Mouse (Mus musculus) megakaryocyte-erythroid progenitor cell, adult 5-6 weeks (primary cell): ENCODE measurements around the gene Pdzrn3. TPM values are rescaled to one million over a fixed set of nuclear protein-coding genes. Genes with fewer than 3 reads are reported as not detected.

Experiments used
- ATAC-seq: replicated peaks from 2 replicates; pipeline ENCODE4 v1.8.0; 2016; ENCODE audit warnings: mild to moderate bottlenecking, inconsistent platforms; ENCODE audit not compliant: severe bottlenecking, poor library complexity, low FRiP score, low TSS enrichment
- total RNA-seq, 2 experiments: library from RNA; stranded (forward) in 1 of 2; stranded (reverse) in 1 of 2; fragments of 200-1000, 215-1000 nt in 1 of 2; fragments of >200 nt in 1 of 2; fragmentation: Nextera tagmentation in 1 of 2; gene quantifications; 2 replicates each; pipeline ENCODE4 v1.2.3; 2014 to 2017

The Pdzrn3 gene
- total RNA-seq, 2 experiments from 2014 or later, result not detected

GRCm38 (mm10) chr6:101374721-101375120 lies 3.0 kb downstream of the Pdzrn3 start:
- ATAC-seq, result no peak

- no peak for ATAC-seq
Measured at GRCm38 (mm10) chr6:101374186-101374585, 3.5 kb downstream of the Pdzrn3 start.

GRCm38 (mm10) chr6:101372982-101373381 lies 4.7 kb downstream of the Pdzrn3 start:
- ATAC-seq, result no peak

DNA sequence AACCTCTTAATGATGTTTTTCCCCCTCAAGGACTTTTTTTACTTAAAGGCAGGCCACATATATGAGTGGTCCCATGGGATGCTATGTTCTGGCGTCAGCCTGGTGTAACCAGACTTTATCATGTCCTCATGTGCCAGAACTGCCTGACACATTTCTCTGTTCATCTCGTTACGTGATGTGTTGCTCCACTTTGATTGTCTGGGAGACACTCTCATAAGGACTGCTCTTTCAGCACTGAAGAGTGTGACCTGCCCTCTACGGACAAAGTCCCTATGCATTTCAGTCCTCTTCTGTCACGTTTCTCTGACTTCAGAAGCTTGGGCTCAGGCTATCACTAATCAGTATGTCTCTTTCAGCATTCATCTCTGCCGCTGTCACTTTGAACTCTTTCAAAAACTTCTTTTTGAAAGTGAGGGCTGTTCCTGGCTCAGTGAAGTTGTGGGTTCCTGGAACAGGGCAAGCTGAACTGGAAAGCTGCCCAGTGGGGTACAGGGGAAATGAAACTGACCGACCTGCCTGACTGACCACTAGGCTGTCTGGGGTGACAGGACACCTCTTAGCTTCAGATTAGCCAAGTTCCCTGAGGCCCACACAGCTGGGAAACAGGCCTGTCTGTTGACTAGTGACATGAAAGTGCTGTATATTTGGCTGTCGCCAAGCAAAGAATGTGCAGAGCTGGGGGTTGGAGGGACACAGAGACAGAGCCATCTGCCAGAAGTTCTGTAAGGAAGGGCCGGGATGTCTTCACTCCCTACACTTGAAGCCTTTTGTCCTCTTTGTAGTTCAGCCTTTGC lies 10.7 kb downstream of the Pdzrn3 start:
- no peak for ATAC-seq

- ATAC-seq, result no peak
Measured at GRCm38 (mm10) chr6:101365795-101366194, 11.9 kb downstream of the Pdzrn3 start.

GRCm38 (mm10) chr6:101363904-101364303 lies 13.8 kb downstream of the Pdzrn3 start:
- no peak for ATAC-seq

DNA sequence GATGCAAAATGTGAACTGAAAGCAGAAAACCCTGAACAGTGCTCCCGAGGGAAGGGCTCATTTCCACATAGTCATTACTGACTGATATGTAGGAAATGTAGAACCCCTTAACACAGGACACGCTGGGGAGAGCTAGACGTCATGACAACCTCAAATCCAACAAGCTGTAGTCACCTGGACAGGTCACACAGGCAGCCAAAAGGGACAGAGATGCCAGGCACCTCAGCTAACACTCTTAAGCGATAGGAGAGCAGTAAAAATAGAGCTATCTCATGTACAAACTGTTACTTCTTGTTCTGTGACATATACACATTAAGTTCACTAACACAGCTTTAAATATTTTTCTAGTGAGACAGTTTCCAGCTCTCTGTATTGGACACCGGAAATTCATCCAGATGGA lies 15.0 kb downstream of the Pdzrn3 start:
- no peak for ATAC-seq

DNA sequence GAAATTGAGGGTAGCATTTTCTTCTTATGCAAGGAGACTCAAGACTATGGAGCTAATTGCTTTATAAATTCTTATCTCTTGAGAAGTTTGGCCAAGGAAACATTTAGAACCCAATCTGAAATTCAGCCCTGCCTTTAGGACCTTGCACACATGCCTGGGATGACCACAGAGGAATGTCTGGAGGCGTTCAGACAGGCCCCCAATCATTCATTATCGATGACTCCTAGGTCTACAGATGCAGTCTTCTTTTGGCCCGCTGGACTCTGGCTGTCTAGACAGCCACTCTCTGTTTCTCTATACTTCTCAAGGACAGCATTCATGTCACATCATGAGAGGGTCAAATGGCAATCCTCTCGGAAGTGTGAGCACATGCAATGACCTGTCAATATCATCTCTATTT lies 15.4 kb downstream of the Pdzrn3 start:
- no peak for ATAC-seq

DNA sequence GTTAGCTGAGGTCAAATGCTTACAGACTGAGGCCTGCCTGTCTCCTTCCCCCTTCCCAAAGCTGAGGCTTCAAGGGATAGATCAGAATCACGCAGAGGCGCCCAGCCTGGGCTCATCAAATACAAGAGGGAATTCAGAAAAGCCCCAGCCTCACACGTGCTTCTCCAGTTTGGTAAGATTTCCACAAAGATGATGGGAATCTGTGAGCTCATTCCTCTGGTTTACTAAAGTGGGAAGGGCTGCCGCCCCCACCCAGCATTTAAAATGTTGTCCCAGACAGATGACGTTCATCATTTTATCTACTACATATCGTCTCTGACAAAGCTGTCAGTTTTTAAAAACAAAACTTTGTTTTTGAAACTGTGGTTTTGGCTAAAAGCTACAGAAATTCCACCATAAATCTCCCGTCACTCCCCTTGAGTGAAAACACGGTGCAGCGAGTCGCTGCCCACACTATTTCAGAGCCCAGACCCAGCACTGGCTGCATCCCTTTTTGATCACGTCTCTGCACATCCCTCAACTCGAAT lies 17.4 kb downstream of the Pdzrn3 start:
- ATAC-seq, result no peak

GRCm38 (mm10) chr6:101359646-101360045 lies 18.1 kb downstream of the Pdzrn3 start:
- no peak for ATAC-seq

DNA sequence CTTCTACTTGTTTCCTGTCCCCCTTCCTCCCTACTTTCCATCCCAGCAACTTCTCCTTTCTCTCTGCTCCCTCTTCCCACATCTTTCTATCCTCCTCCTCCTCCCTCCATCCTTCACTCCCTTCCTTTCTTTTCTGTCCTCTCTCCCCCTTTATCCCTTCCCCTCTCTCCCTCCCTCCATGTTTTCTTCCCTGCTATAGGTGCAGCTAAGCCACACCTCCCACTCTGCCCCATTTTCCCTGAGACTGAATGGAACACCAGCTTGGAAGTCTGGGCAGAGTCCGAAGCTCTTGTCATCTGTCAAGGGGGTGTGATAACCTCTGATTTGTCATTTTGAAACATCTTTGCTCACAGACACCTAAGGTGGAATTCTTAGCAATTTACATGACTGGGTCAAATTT lies 22.8 kb downstream of the Pdzrn3 start:
- no peak for ATAC-seq

DNA sequence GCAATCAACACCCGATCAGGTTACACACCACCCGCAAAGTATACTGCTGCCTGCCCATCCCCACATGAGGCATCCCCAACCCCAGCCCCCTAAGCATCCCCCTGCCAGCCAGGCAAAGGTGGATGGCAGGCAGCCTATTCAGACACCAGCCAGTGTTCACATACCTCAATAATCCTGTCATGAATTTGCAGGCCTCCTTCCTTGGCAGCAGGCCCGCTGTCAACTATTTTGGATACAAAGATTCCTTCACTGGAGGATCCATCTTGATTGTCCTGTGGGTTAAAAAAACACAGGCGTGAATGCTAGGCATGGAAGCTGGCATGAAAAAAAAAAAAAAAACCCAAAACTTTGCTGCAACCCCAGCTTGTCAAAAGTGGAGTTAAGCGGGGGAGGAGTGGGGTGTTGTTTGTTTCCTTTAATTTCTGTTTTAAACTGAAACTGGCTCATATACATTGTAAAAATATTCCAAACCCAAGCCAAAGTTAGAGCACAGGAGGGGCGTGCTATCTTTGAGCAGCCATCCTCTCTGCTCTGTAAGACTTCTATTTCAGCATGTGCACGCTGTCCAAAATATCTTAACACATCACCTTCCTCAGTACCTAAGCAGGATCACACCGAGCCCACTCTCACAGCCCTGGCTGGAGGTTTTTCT lies 23.3 kb downstream of the Pdzrn3 start:
- ATAC-seq, result 0 out of 2 replicates have a peak, but pooled peaks have one; percentile 21

DNA sequence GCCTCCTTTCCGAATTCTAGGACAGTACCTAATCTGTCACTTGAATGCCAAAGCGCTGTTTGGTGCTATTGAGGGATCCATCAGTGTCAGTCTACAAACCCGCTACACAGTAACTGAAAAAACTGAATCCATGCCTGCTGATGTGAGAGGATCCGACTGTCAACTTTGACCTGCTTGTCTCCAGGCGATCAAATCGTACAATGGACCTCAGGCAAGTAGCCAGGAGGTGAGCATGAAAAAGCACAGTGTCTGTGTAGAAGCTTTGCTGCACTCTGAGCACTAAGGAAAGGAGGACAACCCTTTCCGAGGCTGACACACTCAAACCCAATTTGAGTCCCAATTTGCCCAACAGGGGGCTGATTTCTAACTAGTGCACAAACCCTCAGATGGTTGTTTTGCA lies 24.0 kb downstream of the Pdzrn3 start:
- no peak for ATAC-seq

GRCm38 (mm10) chr6:101352626-101353025 lies 25.1 kb downstream of the Pdzrn3 start:
- ATAC-seq, result no peak

- ATAC-seq, result no peak
Measured at GRCm38 (mm10) chr6:101351100-101351499, 26.6 kb downstream of the Pdzrn3 start.

DNA sequence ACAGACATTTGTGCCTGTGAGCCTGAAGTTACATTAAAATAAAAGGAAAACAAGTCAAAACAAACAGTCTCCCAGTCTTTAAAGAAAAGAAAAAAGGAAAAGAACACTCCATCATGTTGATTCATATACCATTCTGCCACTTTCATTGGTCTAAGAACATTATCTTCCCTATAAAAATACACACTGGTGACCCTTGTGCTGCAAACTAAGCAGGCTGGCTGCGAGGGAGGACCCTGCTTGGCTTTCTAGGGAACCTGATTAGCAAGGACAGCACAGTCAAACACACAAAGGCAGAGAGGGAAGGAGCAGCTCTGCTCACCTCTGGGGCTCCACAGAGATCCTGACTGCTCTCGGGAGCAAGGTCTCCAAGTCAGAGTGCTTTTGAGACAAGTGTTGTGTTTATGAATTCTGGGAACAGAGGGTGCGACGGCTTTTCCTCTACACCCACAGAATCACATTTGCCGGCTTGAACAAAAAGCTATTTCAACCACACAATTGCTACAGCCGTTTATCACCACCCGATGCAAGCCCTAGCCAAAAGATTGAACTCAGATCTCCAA lies 27.2 kb downstream of the Pdzrn3 start:
- ATAC-seq, result no peak

DNA sequence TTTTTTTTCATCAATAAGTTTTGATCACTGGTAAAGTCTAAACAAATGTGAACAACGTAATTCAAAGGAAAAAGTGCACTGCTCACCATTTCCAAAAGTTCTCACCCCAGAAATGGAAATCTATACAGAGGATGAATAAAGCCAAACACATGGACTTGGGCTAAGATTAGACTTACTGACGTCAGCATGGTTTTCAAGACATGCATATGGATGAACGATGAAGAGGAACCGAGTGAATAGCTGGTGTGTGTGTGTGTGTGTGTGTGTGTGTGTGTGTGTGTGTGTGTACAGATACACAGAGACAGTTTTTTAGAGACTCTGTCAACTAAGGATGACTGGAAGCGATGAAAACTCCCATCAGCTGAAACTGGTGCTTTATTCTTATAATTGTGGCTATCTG lies 29.2 kb downstream of the Pdzrn3 start:
- ATAC-seq, result no peak

- ATAC-seq, result no peak
Measured at GRCm38 (mm10) chr6:101340051-101340450, 37.6 kb downstream of the Pdzrn3 start.

GRCm38 (mm10) chr6:101337842-101338528 lies 39.7 kb downstream of the Pdzrn3 start:
- ATAC-seq, result no peak

GRCm38 (mm10) chr6:101336660-101337059 lies 41.0 kb downstream of the Pdzrn3 start:
- no peak for ATAC-seq
